Mouse (Mus musculus): ENCODE data around the gene Pdss1. TPM values are rescaled to one million over a fixed set of nuclear protein-coding genes. Genes with fewer than 3 reads are reported as not detected.

Gene Pdss1
- polyA plus RNA-seq, 1 experiment from 2014 or later: 16.6 TPM

DNA sequence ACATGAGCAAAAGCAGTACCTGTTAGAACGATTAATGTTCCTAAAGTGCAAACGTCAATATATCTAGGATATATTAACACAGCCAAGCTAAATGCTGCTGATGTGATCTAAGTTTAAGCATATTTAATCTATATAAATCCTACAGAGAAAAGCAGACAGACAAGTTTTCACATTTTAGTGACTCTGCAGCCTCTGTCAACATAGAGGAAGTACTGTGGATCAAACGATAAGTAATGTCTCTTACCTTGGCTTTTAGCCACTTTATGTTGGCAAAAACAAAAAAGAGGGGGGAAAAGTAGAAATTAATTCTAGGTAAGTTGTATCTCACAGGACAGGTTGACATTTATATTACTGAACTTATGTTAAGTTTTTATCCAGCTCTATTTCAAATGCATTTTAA lies 67.6 kb downstream of the Pdss1 start:
- Histone ChIP-seq H3K4me1 (no peaks in the 10 kb centered on the region), H3K9me3 (no peaks in the 10 kb centered on the region), H3K4me2 (no peak overlapping the region), H3K27me3 (no peaks in the 10 kb centered on the region), H3K36me3 (0 out of 2 replicates have a peak, but pooled peaks cover 2% of the 10 kb centered on the region), H3K9ac (no peak overlapping the region), H3K27ac (no peak overlapping the region), H3K4me3 (no peak overlapping the region)
- no peak for ATAC-seq (ENCODE audit: insufficient number of reproducible peaks, low FRiP score, low TSS enrichment, low read depth)
- 67% methylated on average over 3 of the region's 3 CpGs for WGBS

DNA sequence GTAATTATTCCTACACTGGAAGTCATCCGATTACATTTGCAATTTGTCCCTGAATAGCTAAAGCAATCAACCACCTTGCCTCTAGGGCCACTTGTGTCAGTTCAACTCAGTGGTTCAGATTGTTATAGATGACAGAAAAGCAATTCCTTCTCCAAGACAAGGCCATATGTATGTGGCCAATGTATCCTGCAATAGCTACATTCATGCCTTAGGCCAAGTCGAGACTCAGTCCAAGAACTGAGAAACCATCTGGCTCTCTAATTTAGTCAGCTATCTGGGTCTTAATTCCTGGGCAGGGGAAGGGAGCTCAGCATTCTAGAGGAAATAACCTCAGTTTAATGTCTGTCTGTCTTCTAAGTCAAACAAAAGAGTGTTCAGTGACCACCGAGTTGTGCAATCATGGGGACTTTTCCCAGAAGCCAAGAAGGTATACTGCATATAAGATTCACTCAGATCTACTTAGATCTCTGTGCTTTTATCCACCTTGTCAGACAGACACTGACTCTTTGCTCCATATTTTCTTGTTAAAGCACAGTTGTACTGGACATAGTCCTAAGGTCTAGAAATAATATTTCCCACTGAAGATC lies 82.2 kb downstream of the Pdss1 start:
- ATAC-seq (ENCODE audit: insufficient number of reproducible peaks, low FRiP score, low TSS enrichment, low read depth): no peak
- H3K36me3 ChIP-seq: no peaks in the 10 kb centered on the region
- no peaks in the 10 kb centered on the region for H3K4me1 ChIP-seq
- H3K9me3 ChIP-seq: no peaks in the 10 kb centered on the region
- no peaks in the 10 kb centered on the region for H3K27me3 ChIP-seq
- no peak overlapping the region for H3K4me2 ChIP-seq
- no peak overlapping the region for H3K27ac ChIP-seq
- H3K9ac ChIP-seq: no peak overlapping the region
- no peak overlapping the region for H3K4me3 ChIP-seq
- 65% methylated on average over 3 of the region's 3 CpGs for WGBS

DNA sequence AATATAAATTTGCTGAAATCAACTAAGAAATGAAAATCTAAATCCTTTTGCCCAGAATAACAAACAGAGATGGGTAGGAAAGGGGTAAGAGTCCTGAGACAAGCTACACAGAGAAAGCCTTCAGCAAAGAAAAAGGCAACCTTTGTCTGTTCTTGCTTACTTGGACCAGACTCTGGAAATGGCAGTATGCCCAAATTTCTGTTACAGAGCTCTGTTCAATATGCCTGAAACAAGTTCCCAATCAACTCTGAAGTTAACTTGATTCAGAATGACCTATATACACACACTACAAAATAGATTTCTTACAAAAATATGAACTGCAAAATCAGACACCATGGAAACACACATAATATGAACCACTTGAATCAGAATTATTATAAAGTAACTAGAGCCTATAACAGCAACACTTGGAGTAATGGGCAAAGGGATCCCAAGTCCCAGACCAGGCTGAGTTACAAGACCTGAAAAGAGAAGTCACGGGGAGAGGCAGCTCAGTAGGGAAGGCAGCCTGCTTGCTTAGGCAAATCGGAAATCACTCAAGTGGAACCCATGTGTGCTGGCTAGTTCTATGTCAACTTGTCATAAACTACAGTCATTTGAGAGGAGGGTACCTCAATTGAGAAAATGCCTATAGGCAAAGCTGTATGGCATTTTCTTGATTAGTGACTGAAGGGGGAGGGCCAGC lies 90.8 kb downstream of the Pdss1 start:
- Histone ChIP-seq H3K27me3 (no peaks in the 10 kb centered on the region), H3K4me2 (no peak overlapping the region), H3K9ac (no peak overlapping the region), H3K27ac (peak overlapping the region; percentile 52; the same call in 1 of the 2 replicates), H3K4me3 (no peak overlapping the region), H3K36me3 (no peaks in the 10 kb centered on the region), H3K4me1 (peaks cover 10% of the 10 kb centered on the region), H3K9me3 (no peaks in the 10 kb centered on the region)
- whole genome bisulfite sequencing: 52% methylated on average over 2 of the region's 2 CpGs
- no peak for ATAC-seq (ENCODE audit: insufficient number of reproducible peaks, low FRiP score, low TSS enrichment, low read depth)

Other genes with a start within 250 kb of the Pdss1 start
- gene Apbb1ip, start 121.4 kb upstream of the Pdss1 start, polyA plus RNA-seq (2015; fragmentation: Nextera tagmentation; extraction: Ambion mirVana): 2.3 and 2.8 TPM in 2 replicates
- gene Abi1, start 144.7 kb downstream of the Pdss1 start, polyA plus RNA-seq (2015; fragmentation: Nextera tagmentation; extraction: Ambion mirVana): 52.0 and 57.0 TPM in 2 replicates
- 30.4 and 33.4 TPM in 2 replicates for gene Acbd5, start 172.6 kb downstream of the Pdss1 start, polyA plus RNA-seq (2015; fragmentation: Nextera tagmentation; extraction: Ambion mirVana)

Data from limb, embryonic 15.5 days (tissue).